Mouse (Mus musculus): ENCODE measurements around the gene Il16. TPM values are rescaled to one million over a fixed set of nuclear protein-coding genes. Genes with fewer than 3 reads are reported as not detected.
A peak's percentile ranks its signal among the peaks of the same experiment; 100 is the strongest.

The Il16 gene
- polyA plus RNA-seq, 3 experiments from 2014 or later, result 206 to 386 (median 321) TPM

GRCm38 (mm10) chr7:83641163-83641562, 104.4 kb downstream of the Il16 start:
- ATAC-seq, result peak; percentile 2

GRCm38 (mm10) chr7:83640581-83640980, 104.9 kb downstream of the Il16 start:
- no peak for ATAC-seq

- ATAC-seq, result peak; percentile 11
Measured at GRCm38 (mm10) chr7:83639084-83639483, 106.4 kb downstream of the Il16 start.

GRCm38 (mm10) chr7:83637781-83638583, 107.5 kb downstream of the Il16 start:
- ATAC-seq, result no peak

- ATAC-seq, result no peak
Measured at GRCm38 (mm10) chr7:83636425-83636824, 109.1 kb downstream of the Il16 start.

- ATAC-seq, result no peak
Measured at GRCm38 (mm10) chr7:83635726-83636125, 109.8 kb downstream of the Il16 start.

GRCm38 (mm10) chr7:83633856-83634255, 111.7 kb downstream of the Il16 start:
- ATAC-seq, result no peak

- no peak for ATAC-seq
Measured at GRCm38 (mm10) chr7:83632682-83633120, 112.8 kb downstream of the Il16 start.

- peak; percentile 99 for ATAC-seq
Measured at GRCm38 (mm10) chr7:83631828-83632681, 113.5 kb downstream of the Il16 start, which contains the start of gene Stard5. Gene Stard5, plus strand, starts transcription at chr7:83631959.

- no peak for ATAC-seq
Measured at GRCm38 (mm10) chr7:83631073-83631827, 114.3 kb downstream of the Il16 start.

- no peak for ATAC-seq
Measured at GRCm38 (mm10) chr7:83627369-83627768, 118.2 kb downstream of the Il16 start.

GRCm38 (mm10) chr7:83626557-83627257, 118.8 kb downstream of the Il16 start:
- no peak for ATAC-seq

GRCm38 (mm10) chr7:83624065-83624464, 121.5 kb downstream of the Il16 start:
- ATAC-seq, result no peak

GRCm38 (mm10) chr7:83622582-83622981, 122.9 kb downstream of the Il16 start:
- ATAC-seq, result no peak

GRCm38 (mm10) chr7:83618709-83619108, 126.8 kb downstream of the Il16 start:
- peak; percentile 23 for ATAC-seq

- no peak for ATAC-seq
Measured at GRCm38 (mm10) chr7:83616268-83616667, 129.3 kb downstream of the Il16 start.

- ATAC-seq, result no peak
Measured at GRCm38 (mm10) chr7:83615815-83616214, 129.7 kb downstream of the Il16 start.

GRCm38 (mm10) chr7:83615272-83615671, 130.3 kb downstream of the Il16 start:
- no peak for ATAC-seq

- no peak for ATAC-seq
Measured at GRCm38 (mm10) chr7:83611886-83612285, 133.6 kb downstream of the Il16 start.

- ATAC-seq, result peak; percentile 88
Measured at GRCm38 (mm10) chr7:83609891-83610290, 135.6 kb downstream of the Il16 start.

GRCm38 (mm10) chr7:83606796-83607195, 138.7 kb downstream of the Il16 start:
- no peak for ATAC-seq

All from inflammation-experienced regulatory T-cells, adult 6 months (primary cell).